Mouse (Mus musculus) G1E (cell line): ENCODE measurements around the gene Apoa4.

ENCODE experiments used
- CTCF ChIP-seq: IDR thresholded peaks from 2 replicates; pipeline ENCODE4 v1.5.1; 2012; ENCODE audit warnings: low read depth, low read length, inconsistent platforms, mixed read lengths
- GATA1 ChIP-seq: IDR thresholded peaks from 2 replicates; pipeline ENCODE4 v1.6.1; 2012; ENCODE audit warnings: borderline replicate concordance, low read length, inconsistent platforms, mixed read lengths

- TF ChIP-seq GATA1 (no peak), CTCF (no peak)
Measured at GRCm38 (mm10) chr9:46243122-46243521, 2.6 kb downstream of the Apoa4 start.
